Mouse (Mus musculus) kidney, adult 2 months (tissue): Measurements from ENCODE around the gene Klrb1b. TPM values are rescaled to one million over a fixed set of nuclear protein-coding genes. Genes with fewer than 3 reads are reported as not detected.
A peak's percentile ranks its signal among the peaks of the same experiment; 100 is the strongest.

Experiments used
- DNase-seq: peaks from one replicate; pipeline ENCODE4 v3.0.0; 2021
- H3K27ac ChIP-seq: fragments of 200-500 bp; 2 replicates; pipeline ENCODE4 v1.5.1; 2012; ENCODE audit warnings: low read depth, low read length, control low read depth, inconsistent platforms; ENCODE audit not compliant: insufficient read depth
- H3K27me3 ChIP-seq: fragments of 200-500 bp; replicated peaks from 2 replicates; pipeline ENCODE4 v1.6.1; 2012; ENCODE audit warnings: mild to moderate bottlenecking, moderate library complexity, low read length, inconsistent platforms; ENCODE audit not compliant: control insufficient read depth, insufficient read depth
- H3K36me3 ChIP-seq: fragments of 200-500 bp; 2 replicates; pipeline ENCODE4 v1.6.1; 2012; ENCODE audit warnings: mild to moderate bottlenecking, moderate library complexity, low read length, inconsistent platforms; ENCODE audit not compliant: control insufficient read depth, insufficient read depth
- H3K4me1 ChIP-seq: fragments of 200-500 bp; 2 replicates; pipeline ENCODE4 v1.6.1; 2011; ENCODE audit warnings: low read length; ENCODE audit not compliant: control insufficient read depth, insufficient read depth
- H3K4me3 ChIP-seq: fragments of 200-500 bp; 2 replicates; pipeline ENCODE4 v1.5.1; 2011; ENCODE audit warnings: mild to moderate bottlenecking, low read depth, low read length, control low read depth; ENCODE audit not compliant: insufficient read depth
- CTCF ChIP-seq: fragments of 200-500 bp; conservative IDR thresholded peaks from 2 replicates; pipeline ENCODE4 v1.5.1; 2011; ENCODE audit warnings: low read depth, mild to moderate bottlenecking, control low read depth, low read length, moderate library complexity, mixed read lengths; ENCODE audit not compliant: insufficient read depth, insufficient read length
- POLR2A ChIP-seq: fragments of 200-500 bp; IDR thresholded peaks from one replicate; pipeline ENCODE4 v1.6.1; 2011; ENCODE audit warnings: low read depth, low read length, control low read depth
- WGBS: fragments of 180-500 bp; shearing (Covaris S2); methylation state at CpG from one replicate; pipeline ENCODE4 v1.1.7; 2018; 5-methylcytosine and 5-hydroxymethylcytosine counted together
- polyA plus RNA-seq: library from polyadenylated mRNA; depleted of rRNA; stranded (reverse); fragments of >200 nt; gene quantifications from 2 replicates; pipeline ENCODE4 v1.2.3, GENCODE M21; 2012

The Klrb1b gene
- polyA plus RNA-seq, 1 experiment: 0.03 TPM

DNA sequence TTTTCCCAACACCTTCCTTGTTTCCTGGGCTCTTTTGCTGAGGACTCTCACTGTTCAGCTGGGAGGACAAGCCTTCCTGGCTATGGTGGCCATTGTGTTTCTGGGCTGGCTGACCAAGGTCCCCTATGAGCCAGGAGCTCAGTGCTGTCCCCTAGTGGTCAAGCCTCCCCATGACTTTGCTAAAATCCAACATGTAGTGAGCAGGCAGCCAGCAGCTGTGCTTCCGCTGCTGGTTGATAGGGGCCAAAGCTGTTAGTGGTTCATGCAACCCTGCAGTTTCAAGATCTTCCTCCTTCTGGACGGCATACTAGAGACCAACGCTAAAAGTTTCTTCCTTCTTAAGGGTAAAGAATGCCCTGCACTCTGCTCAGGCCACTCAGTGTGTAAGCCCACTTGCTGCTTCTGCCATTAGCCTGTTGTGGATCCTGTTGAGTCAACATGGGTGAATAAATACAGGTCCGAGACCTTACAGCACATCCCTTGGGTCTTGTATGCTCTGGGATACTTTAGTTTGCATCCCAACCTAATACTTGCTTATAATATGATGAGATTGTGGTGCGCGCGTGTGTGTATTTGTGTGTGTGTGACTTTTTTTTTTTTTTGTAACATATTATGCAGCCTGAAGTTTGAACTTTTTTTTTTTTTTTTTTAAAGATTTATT is 19.3 kb upstream of the Klrb1b start:
- no peak overlapping the region for H3K27ac ChIP-seq

DNA sequence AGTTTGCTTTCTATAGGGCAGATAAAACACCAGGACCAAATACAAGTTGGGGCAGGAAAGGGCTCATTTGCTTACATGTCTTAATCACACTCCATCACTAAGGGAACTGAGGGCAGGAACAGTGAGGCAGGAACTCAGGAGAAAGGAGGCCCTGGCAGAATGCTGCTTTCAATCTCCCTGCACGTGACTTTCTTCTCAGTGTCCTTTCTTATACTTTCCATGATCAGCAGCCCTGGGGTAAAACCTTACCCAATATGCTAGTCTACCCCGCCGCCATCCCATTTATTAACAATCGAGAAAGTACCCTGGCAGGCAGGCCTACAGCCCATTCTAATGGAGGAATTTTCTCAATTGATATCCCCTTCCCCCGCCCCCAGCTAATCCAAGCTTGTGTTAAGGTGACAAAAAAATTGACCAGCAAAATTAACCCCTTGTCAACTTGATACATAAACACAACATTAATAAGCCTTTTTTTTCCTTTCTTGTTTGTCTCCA is 18.5 kb upstream of the Klrb1b start:
- Histone ChIP-seq H3K36me3 (no peaks in the 10 kb centered on the region), H3K4me1 (no peaks in the 10 kb centered on the region; the same call in 1 of the 2 replicates), H3K27me3 (no peaks in the 10 kb centered on the region), H3K27ac (no peak overlapping the region), H3K4me3 (no peak overlapping the region)
- TF ChIP-seq CTCF: no peak
- no peak for TF ChIP-seq POLR2A
- no peak for DNase-seq
- WGBS: 92% methylated on average over 5 of the region's 5 CpGs

More for the DNA sequence above, 19.3 kb upstream of the Klrb1b start:
- Histone ChIP-seq H3K36me3 (no peaks in the 10 kb centered on the region), H3K27me3 (no peaks in the 10 kb centered on the region), H3K4me1 (no peaks in the 10 kb centered on the region; the same call in 1 of the 2 replicates), H3K4me3 (no peak overlapping the region)
- peak; percentile 91 for DNase-seq
- TF ChIP-seq CTCF (peak; percentile 99), POLR2A (no peak)
- WGBS: 45% methylated on average over 7 of the region's 7 CpGs

DNA sequence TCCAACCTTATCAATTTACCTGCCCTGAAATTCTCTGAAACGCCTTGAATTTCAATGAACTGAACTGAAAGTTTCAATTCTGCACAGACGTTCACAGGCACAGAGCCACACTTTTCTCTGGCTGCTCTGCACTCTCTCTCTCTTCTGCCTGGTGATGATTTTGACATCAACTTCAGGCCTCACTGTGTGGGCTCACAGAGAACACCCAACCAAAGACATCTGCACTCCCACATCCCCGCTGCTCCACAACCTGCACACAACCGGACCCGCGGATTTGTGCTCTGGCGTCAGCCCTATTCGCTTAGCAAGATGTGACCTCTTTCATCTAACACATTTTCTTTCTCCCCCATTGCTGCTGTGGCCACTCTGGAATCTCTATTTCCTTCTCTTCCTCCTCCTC is 18.0 kb upstream of the Klrb1b start:
- H3K27me3 ChIP-seq: no peaks in the 10 kb centered on the region
- no peak for DNase-seq
- WGBS: 34% methylated on average over 8 of the region's 8 CpGs
- no peaks in the 10 kb centered on the region for H3K36me3 ChIP-seq
- no peak for TF ChIP-seq CTCF
- no peak for TF ChIP-seq POLR2A
- H3K4me3 ChIP-seq: no peak overlapping the region
- H3K27ac ChIP-seq: no peak overlapping the region
- no peaks in the 10 kb centered on the region; the same call in 1 of the 2 replicates for H3K4me1 ChIP-seq

DNA sequence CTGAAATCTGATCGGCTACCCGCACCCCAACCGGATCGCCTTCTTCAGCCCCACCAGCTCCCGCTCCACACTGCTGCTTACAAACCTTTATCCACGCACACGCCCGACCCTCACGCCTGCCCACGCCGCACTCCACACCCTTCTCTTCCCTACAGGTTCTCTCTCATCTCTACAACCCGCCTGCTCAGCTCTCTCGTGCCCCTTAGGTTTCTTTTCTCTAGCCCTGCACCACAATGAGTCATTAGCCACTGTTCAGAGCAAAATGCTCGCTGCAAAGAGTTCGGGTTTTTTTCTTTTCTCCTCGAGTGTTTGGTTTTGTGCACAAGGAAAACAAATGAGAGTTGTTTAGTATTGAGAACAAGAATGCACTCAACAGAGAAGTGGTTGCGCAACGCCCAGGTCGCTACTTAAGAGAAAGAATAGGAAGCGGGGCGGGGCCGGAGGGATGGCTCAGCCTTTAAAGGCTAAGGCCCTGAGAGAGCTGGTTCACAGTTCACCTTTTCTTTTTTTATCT is 17.4 kb upstream of the Klrb1b start:
- Histone ChIP-seq H3K27ac (peak overlapping the region; percentile 64), H3K4me3 (peak overlapping the region; percentile 80), H3K27me3 (no peaks in the 10 kb centered on the region), H3K36me3 (no peaks in the 10 kb centered on the region), H3K4me1 (no peaks in the 10 kb centered on the region; the same call in 1 of the 2 replicates)
- under 1% methylated on average over 22 of the region's 22 CpGs for WGBS
- TF ChIP-seq CTCF (no peak), POLR2A (no peak)
- peak; percentile 86 for DNase-seq

DNA sequence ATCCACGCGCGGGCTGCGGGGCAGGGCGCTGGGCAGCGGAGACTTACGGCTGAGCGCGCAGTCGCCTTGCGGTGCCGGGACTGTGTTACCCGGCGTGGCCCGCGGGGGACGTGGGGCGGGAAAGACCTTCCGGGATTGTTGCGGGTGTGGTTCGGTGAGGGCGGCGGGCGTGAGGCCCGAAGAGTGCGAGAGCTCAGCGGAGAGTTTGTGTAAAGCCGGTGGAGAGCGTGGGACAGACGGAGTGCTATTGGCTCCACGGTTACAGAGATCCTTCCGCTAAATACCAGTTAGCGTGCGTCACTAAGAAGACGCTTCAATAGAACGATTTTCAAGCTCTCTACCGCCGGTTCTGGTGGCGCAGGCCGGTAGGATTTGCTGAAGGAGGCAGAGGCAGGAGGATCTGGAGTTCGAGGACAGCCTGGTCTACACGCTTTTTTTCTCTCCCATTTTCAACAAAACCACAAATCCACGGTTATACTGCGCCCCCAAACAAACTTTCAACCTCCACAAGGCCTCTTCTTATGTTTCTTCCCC is 16.9 kb upstream of the Klrb1b start:
- 0% methylated on average over 44 of the region's 44 CpGs for WGBS
- Histone ChIP-seq H3K27ac (peak overlapping the region; percentile 75), H3K27me3 (no peaks in the 10 kb centered on the region), H3K4me1 (no peaks in the 10 kb centered on the region; the same call in 1 of the 2 replicates), H3K4me3 (peak overlapping the region; percentile 80), H3K36me3 (no peaks in the 10 kb centered on the region)
- peak; percentile 96 for DNase-seq
- peak; percentile 19; the same call in 1 of the 2 replicates for TF ChIP-seq CTCF
- no peak for TF ChIP-seq POLR2A

DNA sequence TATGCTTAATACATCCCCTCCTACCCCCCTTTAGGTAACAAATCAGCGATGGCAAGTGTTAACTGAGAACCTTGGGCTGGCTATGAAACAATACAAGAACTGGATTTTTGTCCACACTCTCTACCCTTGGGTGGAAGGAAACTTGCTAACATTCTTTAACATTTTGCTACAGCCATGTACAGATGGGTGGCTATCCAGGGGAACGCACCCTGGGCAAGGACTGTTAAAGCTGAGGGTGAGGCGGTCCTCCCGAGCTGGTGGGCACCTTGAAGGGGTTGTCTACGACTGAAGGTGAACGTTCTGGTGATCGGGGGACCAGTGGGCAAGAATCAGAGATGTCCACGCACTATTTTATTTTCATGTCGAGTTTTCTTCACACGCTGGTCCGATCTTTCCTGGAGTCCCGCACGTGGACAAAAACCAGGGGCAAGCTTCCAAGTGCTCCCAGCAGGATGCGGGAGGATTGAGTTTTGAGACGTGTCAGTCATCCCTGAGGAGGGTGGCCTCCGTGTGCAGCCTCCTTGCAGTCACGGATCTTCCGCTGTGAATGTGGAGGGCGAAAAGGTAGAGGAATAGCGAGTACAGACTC is 16.3 kb upstream of the Klrb1b start:
- H3K27me3 ChIP-seq: no peaks in the 10 kb centered on the region
- WGBS: under 1% methylated on average over 20 of the region's 20 CpGs
- H3K4me1 ChIP-seq: no peaks in the 10 kb centered on the region; the same call in 1 of the 2 replicates
- peak overlapping the region; percentile 75 for H3K27ac ChIP-seq
- no peaks in the 10 kb centered on the region for H3K36me3 ChIP-seq
- no peak for DNase-seq
- peak overlapping the region; percentile 80 for H3K4me3 ChIP-seq
- TF ChIP-seq CTCF (no peak), POLR2A (no peak)
